Mouse (Mus musculus) hindbrain, embryonic 15.5 days (tissue): Measurements from ENCODE around the gene Htra1. TPM values are rescaled to one million over a fixed set of nuclear protein-coding genes. Genes with fewer than 3 reads are reported as not detected.

ENCODE experiments used
- ATAC-seq: fragments of 200-750 bp; cut with Nextera tagmentation; 2 replicates; pipeline ENCODE4 v1.8.0; 2017; ENCODE audit warnings: low read depth, moderate number of reproducible peaks, moderate TSS enrichment; ENCODE audit not compliant: low FRiP score
- H3K27ac ChIP-seq: fragments of 300-500 bp; sonication (generic); replicated peaks from 2 replicates; pipeline ENCODE4 v1.5.1; 2015; ENCODE audit warnings: mild to moderate bottlenecking, inconsistent platforms
- H3K27me3 ChIP-seq: fragments of 300-500 bp; sonication (generic); 2 replicates; pipeline ENCODE4 v1.6.1; 2015; ENCODE audit warnings: control low read depth, inconsistent platforms
- H3K36me3 ChIP-seq: fragments of 300-500 bp; sonication (generic); 2 replicates; pipeline ENCODE4 v1.6.1; 2015; ENCODE audit warnings: control low read depth, inconsistent platforms
- H3K4me1 ChIP-seq: fragments of 300-500 bp; sonication (generic); replicated peaks from 2 replicates; pipeline ENCODE4 v1.6.1; 2015; ENCODE audit warnings: control low read depth, inconsistent platforms
- H3K4me2 ChIP-seq: fragments of 300-500 bp; sonication (generic); 2 replicates; pipeline ENCODE4 v1.6.1; 2015; ENCODE audit warnings: moderate library complexity, mild to moderate bottlenecking, inconsistent platforms
- H3K4me3 ChIP-seq: fragments of 300-500 bp; sonication (generic); 2 replicates; pipeline ENCODE4 v1.5.1; 2015; ENCODE audit warnings: mild to moderate bottlenecking, inconsistent platforms
- H3K9ac ChIP-seq: fragments of 300-500 bp; sonication (generic); 2 replicates; pipeline ENCODE4 v1.6.1; 2015; ENCODE audit warnings: inconsistent platforms
- H3K9me3 ChIP-seq: fragments of 300-500 bp; sonication (generic); 2 replicates; pipeline ENCODE4 v1.6.1; 2016; ENCODE audit warnings: control low read depth, inconsistent platforms
- WGBS: fragments of 180-500 bp; shearing (Covaris S2); methylation state at CpG from one replicate; pipeline ENCODE4 v1.1.7; 2015; 5-methylcytosine and 5-hydroxymethylcytosine counted together
- polyA plus RNA-seq: library from polyadenylated mRNA; unstranded; fragments of >200 nt; fragmentation: Nextera tagmentation; extraction: Ambion mirVana; gene quantifications from 2 replicates; pipeline ENCODE4 v1.2.1, GENCODE M21; 2015

Gene Htra1
- polyA plus RNA-seq, 1 experiment from 2014 or later, result 19.9 TPM

DNA sequence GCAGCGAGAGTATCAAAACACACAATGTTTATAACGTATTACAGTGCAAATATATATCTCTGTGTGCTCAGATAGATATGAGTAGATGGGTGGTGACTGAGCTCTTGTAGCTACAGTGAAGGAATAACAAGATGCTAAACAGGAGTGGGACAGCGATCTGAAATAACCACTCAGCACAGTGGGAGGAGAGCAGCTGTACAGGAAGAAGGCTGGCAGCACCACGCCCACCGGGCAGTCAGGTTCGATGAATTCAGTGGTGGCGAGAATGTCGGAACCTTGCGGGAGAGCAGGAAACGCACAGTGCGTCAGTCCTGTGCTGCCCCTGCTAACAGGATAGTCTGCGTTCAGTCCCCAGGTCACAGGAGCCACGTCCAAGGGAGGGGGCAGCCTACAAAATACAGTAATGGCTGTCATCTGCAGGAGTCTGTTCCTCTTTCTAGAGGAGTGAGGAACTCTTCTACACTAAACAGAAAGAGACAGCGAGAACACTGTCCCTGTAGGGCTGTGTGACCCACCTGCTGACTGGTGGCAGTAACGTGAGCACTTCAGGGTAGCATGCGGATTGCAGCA lies 32.3 kb upstream of the Htra1 start:
- Histone ChIP-seq H3K4me3 (no peak overlapping the region), H3K4me2 (no peak overlapping the region), H3K9me3 (no peaks in the 10 kb centered on the region), H3K4me1 (no peaks in the 10 kb centered on the region), H3K9ac (no peak overlapping the region), H3K27me3 (no peaks in the 10 kb centered on the region), H3K27ac (no peak overlapping the region), H3K36me3 (peaks cover 33% of the 10 kb centered on the region)
- whole genome bisulfite sequencing, result 90% methylated on average over 16 of the region's 16 CpGs
- no peak for ATAC-seq

DNA sequence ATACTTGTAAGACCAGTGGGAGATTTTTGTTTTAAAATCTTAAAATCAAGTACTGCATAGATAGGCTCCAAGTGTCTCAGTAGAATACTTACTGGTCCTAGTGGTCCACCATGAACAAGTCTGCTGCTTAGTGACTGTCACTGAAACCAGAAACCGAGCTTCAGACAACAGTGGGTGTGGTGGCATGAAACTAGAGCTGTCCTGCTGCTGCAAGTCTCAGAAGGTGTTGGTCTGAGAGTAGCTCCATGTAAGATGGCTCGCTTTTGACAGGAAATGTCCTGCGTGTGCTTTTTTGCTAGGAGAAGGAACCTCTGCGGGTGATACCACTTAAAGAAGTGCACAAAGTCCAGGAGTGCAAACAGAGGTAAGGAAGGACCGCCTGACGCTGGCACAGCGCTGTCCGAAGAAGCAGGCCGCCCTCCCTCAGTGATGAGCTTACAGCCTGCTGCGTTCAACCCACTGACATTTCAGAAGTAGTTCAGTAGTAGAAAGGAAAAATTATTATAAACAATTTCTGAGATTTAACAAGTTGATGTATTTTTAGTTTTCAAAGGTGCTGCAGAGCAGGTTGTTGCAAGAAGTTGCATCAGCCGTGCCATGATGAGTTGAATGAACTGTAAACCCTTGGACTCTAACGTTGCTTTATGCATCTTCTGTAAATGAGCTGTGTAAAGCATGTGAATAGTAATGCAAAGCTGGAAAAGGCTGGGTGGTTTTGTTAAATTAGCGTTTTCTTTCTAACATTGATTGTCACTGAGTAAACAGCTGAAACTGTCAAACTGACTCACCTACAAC lies 31.1 kb upstream of the Htra1 start:
- no peak overlapping the region for H3K9ac ChIP-seq
- no peak overlapping the region for H3K27ac ChIP-seq
- no peak for ATAC-seq
- H3K4me1 ChIP-seq, result no peaks in the 10 kb centered on the region
- no peak overlapping the region for H3K4me3 ChIP-seq
- H3K9me3 ChIP-seq, result no peaks in the 10 kb centered on the region
- no peaks in the 10 kb centered on the region for H3K27me3 ChIP-seq
- no peak overlapping the region for H3K4me2 ChIP-seq
- H3K36me3 ChIP-seq, result peaks cover 40% of the 10 kb centered on the region
- 93% methylated on average over 13 of the region's 13 CpGs for WGBS

DNA sequence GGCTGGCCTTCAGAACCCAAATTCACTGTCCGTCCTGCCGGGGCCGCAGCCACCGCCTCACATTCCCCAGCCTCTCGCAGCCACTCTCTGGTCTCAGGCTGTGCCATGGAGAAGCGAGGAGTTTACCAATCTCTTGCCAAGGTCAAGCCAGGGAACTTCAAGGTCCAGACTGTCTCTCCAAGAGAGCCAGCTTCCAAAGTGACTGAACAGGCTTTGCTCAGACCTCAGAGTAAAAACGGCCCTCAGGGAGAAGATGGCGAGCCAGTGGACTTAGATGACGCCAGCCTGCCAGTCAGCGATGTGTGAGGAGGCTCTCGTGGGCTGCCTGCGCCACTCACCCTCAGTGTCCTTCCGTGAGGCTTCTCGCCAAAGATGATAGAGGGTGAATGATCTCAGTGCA lies 25.1 kb upstream of the Htra1 start:
- ATAC-seq, result no peak
- Histone ChIP-seq H3K27me3 (no peaks in the 10 kb centered on the region), H3K9ac (no peak overlapping the region), H3K4me2 (no peak overlapping the region), H3K4me1 (no peaks in the 10 kb centered on the region), H3K36me3 (peaks cover 10% of the 10 kb centered on the region), H3K9me3 (no peaks in the 10 kb centered on the region), H3K27ac (no peak overlapping the region), H3K4me3 (no peak overlapping the region)
- 93% methylated on average over 14 of the region's 14 CpGs for WGBS

DNA sequence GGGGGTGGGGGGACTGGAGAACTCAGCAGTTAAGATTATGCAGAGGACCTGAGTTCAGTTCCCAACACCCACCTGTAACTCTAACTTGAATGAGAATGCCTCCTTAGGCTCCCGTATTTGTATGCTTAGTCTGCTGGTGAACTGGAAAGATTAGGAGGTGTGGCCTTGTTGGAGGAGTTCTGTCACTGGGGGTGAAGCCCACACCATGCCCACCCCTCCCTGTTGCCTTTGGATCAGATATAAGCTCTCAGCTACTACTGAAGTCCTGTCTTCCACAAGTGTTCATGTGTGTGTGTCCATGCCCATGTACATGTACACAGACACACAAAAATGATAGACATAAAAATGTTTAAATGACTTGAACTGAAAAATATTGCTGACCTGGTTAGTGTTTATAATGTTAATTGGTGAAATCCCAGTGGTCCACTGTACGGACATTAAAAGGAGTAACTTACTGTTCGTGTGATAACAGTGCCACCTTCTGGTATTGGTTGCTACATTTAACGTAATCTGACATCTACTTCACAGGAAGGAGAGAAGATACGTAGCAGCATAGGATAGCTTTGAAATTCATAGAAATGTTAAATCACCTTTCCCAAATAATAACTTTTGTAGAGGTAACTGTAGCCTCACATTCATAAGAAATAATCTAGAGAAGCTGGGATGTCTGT lies 21.1 kb upstream of the Htra1 start:
- Histone ChIP-seq H3K4me1 (no peaks in the 10 kb centered on the region), H3K27ac (no peak overlapping the region), H3K36me3 (no peaks in the 10 kb centered on the region; the same call in 1 of the 2 replicates), H3K4me3 (no peak overlapping the region), H3K4me2 (no peak overlapping the region), H3K9me3 (no peaks in the 10 kb centered on the region), H3K27me3 (no peaks in the 10 kb centered on the region), H3K9ac (no peak overlapping the region)
- no peak for ATAC-seq
- 42% methylated on average over 5 of the region's 5 CpGs for WGBS

DNA sequence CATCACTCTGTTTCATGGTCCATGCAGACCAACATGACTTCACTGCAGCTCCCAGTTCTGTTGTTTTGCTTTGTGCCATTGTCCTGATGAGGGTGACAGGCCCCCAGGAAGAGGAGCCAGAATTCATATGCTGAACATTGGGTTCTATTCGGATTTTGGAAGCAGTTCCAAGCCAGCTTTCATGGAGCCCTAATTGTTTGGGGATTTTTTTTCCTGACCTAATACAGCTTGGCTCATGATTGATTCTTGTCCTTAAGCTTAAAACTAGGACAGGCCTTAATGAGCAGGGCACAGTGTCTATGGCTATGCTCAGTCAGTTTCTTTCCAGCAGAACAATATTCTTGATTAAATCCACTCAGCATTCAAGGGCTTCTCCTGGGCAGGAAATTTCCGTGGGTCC lies 17.7 kb upstream of the Htra1 start:
- no peak for ATAC-seq
- H3K27me3 ChIP-seq, result no peaks in the 10 kb centered on the region
- no peak overlapping the region for H3K27ac ChIP-seq
- no peak overlapping the region for H3K9ac ChIP-seq
- H3K4me2 ChIP-seq, result no peak overlapping the region
- H3K36me3 ChIP-seq, result no peaks in the 10 kb centered on the region; the same call in 1 of the 2 replicates
- H3K4me1 ChIP-seq, result no peaks in the 10 kb centered on the region
- H3K9me3 ChIP-seq, result no peaks in the 10 kb centered on the region
- 60% methylated on average over 2 of the region's 2 CpGs for WGBS
- no peak overlapping the region for H3K4me3 ChIP-seq

DNA sequence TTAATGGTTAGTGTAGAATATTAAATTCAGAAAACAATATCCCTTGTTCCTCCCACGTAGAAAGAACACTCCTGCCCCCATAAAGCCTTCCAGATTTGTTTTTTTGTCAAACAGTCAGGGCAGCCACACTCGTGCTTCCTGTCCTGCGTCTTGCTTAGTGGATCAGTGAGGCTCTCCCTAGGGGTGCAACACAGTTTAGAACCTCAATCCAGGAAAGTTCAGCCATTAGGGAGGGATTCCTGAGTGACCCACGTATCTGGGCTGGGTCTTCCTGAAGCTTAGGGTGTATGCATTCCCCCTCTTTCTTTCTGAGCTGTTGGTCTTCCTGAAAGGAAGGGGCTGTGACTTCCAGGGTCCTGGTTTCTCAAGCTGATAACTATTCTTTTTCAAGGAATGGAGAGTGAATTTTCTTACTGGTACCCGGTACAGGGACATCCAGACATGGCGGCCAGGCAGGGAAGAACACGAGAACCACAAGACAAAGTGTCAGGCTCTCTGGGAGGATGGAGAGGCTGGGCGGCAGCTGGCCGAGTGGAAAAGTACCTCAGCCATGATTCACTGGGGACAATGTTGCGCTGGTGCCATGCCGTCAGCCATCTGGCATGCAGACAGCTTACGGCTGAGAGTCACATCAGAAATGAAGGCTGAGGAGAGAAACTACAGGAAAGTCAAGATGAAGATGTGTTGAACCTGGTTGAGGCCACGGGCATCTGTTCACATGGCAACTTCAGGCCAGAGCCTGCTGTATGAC lies 12.8 kb upstream of the Htra1 start:
- 54% methylated on average over 13 of the region's 13 CpGs for WGBS
- Histone ChIP-seq H3K9ac (no peak overlapping the region), H3K4me2 (no peak overlapping the region), H3K4me1 (no peaks in the 10 kb centered on the region), H3K27ac (no peak overlapping the region), H3K27me3 (no peaks in the 10 kb centered on the region), H3K9me3 (no peaks in the 10 kb centered on the region), H3K4me3 (no peak overlapping the region), H3K36me3 (no peaks in the 10 kb centered on the region)
- ATAC-seq, result no peak

DNA sequence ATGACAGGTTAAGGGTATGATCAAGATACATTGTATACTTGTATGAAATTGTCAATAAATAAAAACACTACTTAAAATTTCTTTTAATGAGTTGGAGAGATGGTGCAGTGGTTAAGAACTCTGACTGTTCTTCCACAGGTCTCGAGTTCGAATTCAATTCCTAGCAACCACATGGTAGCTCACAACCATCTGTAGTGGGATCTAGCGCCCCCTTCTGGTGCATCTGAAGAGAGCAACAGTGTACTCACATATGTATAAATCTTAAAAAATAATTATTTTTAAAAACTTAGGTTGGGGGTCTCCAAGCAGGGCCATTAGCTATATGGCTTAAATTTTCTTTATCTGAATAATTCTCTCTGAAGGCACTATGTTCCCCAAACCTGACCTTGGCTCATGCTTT lies 5.5 kb upstream of the Htra1 start:
- no peak for ATAC-seq
- Histone ChIP-seq H3K4me2 (no peak overlapping the region), H3K36me3 (no peaks in the 10 kb centered on the region), H3K4me1 (peaks cover 3% of the 10 kb centered on the region), H3K9ac (no peak overlapping the region), H3K4me3 (no peak overlapping the region), H3K9me3 (no peaks in the 10 kb centered on the region), H3K27ac (no peak overlapping the region), H3K27me3 (peaks cover 27% of the 10 kb centered on the region)
- 72% methylated on average over 3 of the region's 3 CpGs for WGBS

DNA sequence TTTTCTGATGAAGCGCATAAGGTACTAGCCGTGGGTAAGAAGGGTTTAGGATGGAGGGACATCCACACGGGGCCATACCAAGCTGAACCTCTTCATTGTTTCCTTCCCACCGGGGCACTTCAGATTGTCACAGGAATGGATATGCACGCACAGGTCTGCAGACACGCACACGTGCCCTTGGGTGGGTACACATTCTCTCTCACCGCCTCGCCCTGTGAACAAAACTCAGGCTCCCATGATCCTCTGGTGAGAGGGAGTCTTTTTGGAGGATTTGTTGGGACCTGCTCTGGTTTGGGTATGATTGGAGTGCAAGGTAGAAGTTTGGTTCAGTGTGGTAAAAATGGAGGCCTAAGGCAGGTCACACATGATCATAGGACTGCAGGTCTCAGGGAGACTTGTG lies 3.0 kb upstream of the Htra1 start:
- H3K4me1 ChIP-seq, result peaks cover 26% of the 10 kb centered on the region
- no peak overlapping the region for H3K9ac ChIP-seq
- no peaks in the 10 kb centered on the region for H3K36me3 ChIP-seq
- no peak for ATAC-seq
- WGBS, result 91% methylated on average over 9 of the region's 9 CpGs
- H3K27ac ChIP-seq, result no peak overlapping the region
- no peaks in the 10 kb centered on the region for H3K9me3 ChIP-seq
- H3K27me3 ChIP-seq, result peaks cover 41% of the 10 kb centered on the region
- no peak overlapping the region for H3K4me3 ChIP-seq
- H3K4me2 ChIP-seq, result no peak overlapping the region

DNA sequence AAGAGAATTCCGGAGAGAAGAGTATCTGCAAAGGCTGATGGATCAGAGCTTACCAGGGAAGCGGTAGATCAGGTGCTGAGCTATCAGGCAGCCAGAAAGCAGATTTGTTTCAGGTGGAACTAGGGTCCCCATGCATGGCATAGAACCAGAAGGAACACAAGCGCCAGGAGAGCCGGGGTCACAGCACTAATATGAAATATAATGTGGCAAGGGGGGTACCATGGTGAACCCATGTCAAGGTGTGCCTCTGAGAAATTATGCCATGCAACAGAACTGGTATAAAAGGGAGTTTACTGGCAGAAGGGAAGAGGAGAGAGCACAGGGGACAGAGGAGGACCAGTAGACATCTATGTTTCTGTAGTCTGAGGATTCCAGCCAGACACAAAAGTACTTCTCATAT lies 1.3 kb upstream of the Htra1 start:
- peaks cover 53% of the 10 kb centered on the region for H3K27me3 ChIP-seq
- WGBS, result 86% methylated on average over 4 of the region's 4 CpGs

DNA sequence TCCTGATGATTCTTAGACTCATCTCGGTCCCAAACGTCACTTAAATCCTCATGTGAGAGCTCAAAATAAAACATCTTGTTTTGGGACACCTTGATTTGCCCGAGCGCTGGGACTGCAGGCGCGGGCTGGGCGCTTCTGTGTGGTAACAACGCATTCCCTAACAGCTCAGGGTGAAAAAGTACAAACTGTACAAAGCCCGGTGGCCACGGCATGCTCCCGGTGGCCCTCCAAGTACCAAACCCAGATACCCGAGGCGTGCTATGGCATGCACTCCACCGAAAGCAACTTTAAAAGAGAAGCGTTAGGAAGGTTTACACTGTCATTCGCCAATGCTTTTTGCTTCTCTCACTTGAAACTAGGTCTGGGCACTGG lies 504 bp upstream of the Htra1 start:
- 14% methylated on average over 16 of the region's 16 CpGs for WGBS
- H3K4me3 ChIP-seq, result peak overlapping the region; percentile 43
- H3K27me3 ChIP-seq, result peaks cover 53% of the 10 kb centered on the region
- no peaks in the 10 kb centered on the region for H3K9me3 ChIP-seq
- H3K9ac ChIP-seq, result no peak overlapping the region
- no peaks in the 10 kb centered on the region for H3K36me3 ChIP-seq
- no peak for ATAC-seq
- peak overlapping the region; percentile 64 for H3K4me2 ChIP-seq
- peaks cover 26% of the 10 kb centered on the region for H3K4me1 ChIP-seq
- no peak overlapping the region for H3K27ac ChIP-seq

More for the DNA sequence above, 1.3 kb upstream of the Htra1 start:
- Histone ChIP-seq H3K4me2 (no peak overlapping the region), H3K27ac (no peak overlapping the region), H3K9me3 (no peaks in the 10 kb centered on the region), H3K36me3 (no peaks in the 10 kb centered on the region), H3K4me1 (peaks cover 26% of the 10 kb centered on the region), H3K9ac (no peak overlapping the region), H3K4me3 (no peak overlapping the region)
- no peak for ATAC-seq

DNA sequence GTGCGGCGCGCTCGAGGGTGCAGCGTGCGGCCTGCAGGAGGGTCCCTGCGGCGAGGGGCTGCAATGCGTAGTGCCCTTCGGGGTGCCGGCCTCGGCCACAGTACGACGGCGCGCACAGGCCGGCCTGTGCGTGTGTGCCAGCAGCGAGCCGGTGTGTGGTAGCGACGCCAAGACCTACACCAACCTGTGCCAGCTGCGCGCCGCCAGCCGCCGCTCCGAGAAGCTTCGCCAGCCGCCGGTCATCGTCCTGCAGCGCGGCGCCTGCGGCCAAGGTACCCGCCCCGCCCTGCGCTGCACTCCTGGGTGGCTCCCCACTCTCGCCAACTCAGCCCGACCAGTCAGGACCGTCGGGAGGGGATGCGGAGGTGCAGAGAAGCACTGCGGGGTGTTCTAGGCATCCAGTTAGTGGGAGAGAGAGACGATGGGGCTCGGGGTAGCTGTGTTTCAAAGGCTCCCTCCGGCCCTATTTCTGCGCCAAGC lies 601 bp downstream of the Htra1 start:
- Histone ChIP-seq H3K27ac (no peak overlapping the region), H3K4me1 (peaks cover 29% of the 10 kb centered on the region), H3K9me3 (no peaks in the 10 kb centered on the region), H3K36me3 (no peaks in the 10 kb centered on the region), H3K4me3 (peak overlapping the region; percentile 43), H3K4me2 (peak overlapping the region; percentile 64), H3K27me3 (peaks cover 53% of the 10 kb centered on the region), H3K9ac (peak overlapping the region; percentile 7; the same call in 1 of the 2 replicates)
- no peak for ATAC-seq
- 1% methylated on average over 32 of the region's 49 CpGs for WGBS
